Mouse (Mus musculus): ENCODE results near the gene Gm128.

Gene Gm128

GRCm38 (mm10) chr3:95241498-95241897, at the start of gene Gm128:
Gene Gm128, minus strand, starts transcription at chr3:95241598.
- DNase-seq (ENCODE audit: low spot score in 2 of 2): no peak

- DNase-seq (ENCODE audit: low spot score in 2 of 2): no peak
These were observed 49.6 kb upstream of the Gm128 start for GRCm38 (mm10) chr3:95291041-95291440.

DNA sequence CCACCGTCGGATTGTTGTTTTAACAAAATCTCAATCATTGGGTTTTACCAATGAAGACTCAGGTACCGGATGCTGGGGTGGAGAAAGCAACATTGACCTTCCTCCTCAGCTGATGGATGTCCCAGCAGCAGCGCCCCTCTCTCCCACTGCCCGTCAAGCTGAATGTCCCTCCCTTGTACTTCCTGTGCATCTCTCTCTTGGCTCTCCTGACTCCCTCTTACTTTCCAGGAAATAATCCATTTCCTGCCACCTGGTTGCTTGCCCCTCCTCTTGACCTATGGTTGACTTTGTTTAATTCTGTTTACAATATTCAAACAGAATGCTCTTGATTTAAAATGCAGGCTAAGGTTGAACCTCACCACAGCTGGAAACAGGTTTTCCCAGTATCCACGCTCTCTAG, 48.8 kb upstream of the Gm128 start:
- no peak for DNase-seq (ENCODE audit: low spot score in 2 of 2)

- DNase-seq (ENCODE audit: low spot score in 2 of 2): no peak
These were observed 48.0 kb upstream of the Gm128 start for GRCm38 (mm10) chr3:95289419-95289818.

- DNase-seq (ENCODE audit: low spot score in 2 of 2): no peak
These were observed 46.1 kb upstream of the Gm128 start for GRCm38 (mm10) chr3:95287541-95287940.

- DNase-seq (ENCODE audit: low spot score in 2 of 2): no peak
These were observed 45.1 kb upstream of the Gm128 start for GRCm38 (mm10) chr3:95286510-95286909.

- DNase-seq (ENCODE audit: low spot score in 2 of 2): no peak
These were observed 44.6 kb upstream of the Gm128 start for GRCm38 (mm10) chr3:95286011-95286410.

DNA sequence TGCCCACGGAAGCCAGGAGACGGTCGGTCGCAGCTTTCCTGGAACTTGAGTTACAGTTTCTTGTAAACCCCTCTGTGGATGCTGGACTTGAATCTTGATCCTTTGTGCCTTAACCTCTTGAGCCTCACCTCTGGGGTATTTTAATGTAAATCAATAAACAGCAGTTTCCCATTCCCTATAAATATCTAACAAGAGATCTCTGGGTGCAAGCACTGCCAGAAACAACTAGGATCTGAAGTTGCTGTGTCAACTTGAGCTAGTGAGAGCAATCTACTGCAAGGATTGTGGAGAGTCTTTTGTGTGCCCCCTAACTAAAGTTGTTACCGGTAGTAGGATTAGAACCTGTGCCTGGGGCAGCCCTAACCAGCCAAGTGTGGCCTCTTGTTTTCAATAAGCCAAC, 44.0 kb upstream of the Gm128 start:
- DNase-seq (ENCODE audit: low spot score in 2 of 2): no peak

DNA sequence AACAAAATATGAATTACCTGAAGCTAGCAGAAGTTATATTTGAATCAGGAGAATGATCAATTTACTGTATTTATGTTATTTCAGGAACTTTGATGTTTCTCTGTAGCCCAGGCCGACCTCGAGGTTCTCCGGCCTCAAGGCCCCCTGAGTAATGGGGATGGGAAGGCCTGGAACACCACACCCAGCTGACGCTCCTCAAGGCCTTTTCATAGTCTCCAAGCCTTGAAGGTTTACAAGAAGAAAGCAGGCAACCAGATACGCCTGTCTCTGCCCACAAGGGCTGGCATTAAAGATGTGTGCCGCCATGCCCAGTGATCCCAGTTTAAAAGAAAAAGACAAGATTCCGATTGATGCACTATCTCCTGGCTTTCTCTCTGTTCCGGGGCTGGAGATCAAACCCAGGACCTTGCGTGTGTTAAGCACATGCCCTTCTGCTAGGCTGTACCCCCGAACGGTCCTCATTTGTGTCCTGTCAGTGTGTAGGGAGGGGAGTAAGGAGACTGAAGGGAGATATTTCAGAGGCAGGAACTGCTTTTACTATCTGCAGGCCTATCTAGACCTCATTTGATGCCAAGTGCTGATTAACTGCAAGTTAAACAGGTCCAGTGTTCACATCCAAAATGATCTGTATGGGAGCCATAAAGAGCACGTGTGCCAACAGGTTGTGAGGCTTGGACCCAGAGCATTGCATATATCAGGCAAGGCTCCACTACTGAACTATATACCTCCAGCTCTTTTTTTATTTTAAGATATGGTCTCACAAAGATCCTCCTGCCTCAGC, 43.3 kb upstream of the Gm128 start:
- no peak for DNase-seq (ENCODE audit: low spot score in 2 of 2)

DNA sequence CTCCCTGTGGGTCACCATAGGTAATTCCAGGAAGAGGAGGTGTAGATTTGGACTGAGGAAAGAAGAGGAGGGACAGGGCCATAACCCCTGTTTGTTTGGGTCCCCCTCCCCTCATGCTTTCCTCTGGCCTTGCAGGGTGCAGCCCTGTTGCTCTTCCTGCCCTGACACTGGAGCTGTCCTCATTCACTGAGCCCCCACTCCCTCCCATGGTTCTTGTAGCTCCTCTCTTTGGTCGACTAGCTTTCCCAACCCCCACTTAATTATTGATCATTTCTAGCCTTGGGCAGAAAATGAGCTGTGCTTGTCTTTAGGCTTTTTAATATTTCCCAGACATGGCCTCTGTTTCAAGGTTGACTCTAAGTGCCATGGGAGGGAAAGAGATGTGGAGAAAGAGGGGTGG, 42.7 kb upstream of the Gm128 start:
- DNase-seq (ENCODE audit: low spot score in 2 of 2): no peak

DNA sequence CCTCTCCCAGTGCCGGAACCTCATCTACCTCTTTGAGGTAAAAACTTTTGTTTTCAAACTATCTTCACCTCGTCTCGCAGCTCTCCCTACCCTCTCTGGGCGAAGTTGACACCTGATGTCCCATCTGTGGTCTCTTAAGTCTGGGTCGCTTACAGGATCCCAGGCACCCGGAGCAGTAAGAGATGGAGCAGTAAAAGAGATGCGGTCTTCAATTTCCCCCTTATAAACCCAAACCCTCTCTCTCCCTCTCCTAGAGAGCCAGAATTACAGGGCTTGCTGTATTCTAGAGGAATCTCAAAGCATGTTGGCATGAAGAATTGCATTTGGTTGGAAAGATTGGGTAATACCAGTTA, 42.2 kb upstream of the Gm128 start:
- DNase-seq (ENCODE audit: low spot score in 2 of 2): no peak

GRCm38 (mm10) chr3:95282865-95283588, 41.6 kb upstream of the Gm128 start:
- DNase-seq (ENCODE audit: low spot score in 2 of 2): peak; percentile 69 to 75

DNA sequence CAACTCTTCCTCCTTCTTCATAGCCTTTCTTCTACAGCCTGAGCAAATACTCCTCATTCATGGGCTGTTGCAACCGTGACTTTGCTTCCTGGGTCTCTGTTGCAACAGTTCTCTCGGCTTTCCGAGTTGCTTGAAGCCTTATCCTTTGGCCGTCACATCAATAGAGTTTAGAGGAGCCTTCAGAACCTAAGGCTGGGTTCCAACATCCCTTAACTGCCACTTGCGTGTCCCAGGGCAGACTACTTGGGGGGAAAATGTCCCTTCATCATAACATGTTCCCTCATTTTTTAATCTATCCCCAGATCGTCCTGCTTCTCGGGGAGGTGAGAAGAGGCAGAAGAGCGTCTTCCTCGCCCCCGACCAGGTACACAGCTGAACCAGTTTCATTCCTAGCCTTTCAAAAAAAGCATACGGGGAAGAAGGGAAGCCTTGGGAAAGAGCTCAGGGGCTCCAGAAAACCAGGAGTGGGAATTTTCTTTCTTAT, 41.0 kb upstream of the Gm128 start:
- peak; percentile 76 to 83 for DNase-seq (ENCODE audit: low spot score in 2 of 2)

DNA sequence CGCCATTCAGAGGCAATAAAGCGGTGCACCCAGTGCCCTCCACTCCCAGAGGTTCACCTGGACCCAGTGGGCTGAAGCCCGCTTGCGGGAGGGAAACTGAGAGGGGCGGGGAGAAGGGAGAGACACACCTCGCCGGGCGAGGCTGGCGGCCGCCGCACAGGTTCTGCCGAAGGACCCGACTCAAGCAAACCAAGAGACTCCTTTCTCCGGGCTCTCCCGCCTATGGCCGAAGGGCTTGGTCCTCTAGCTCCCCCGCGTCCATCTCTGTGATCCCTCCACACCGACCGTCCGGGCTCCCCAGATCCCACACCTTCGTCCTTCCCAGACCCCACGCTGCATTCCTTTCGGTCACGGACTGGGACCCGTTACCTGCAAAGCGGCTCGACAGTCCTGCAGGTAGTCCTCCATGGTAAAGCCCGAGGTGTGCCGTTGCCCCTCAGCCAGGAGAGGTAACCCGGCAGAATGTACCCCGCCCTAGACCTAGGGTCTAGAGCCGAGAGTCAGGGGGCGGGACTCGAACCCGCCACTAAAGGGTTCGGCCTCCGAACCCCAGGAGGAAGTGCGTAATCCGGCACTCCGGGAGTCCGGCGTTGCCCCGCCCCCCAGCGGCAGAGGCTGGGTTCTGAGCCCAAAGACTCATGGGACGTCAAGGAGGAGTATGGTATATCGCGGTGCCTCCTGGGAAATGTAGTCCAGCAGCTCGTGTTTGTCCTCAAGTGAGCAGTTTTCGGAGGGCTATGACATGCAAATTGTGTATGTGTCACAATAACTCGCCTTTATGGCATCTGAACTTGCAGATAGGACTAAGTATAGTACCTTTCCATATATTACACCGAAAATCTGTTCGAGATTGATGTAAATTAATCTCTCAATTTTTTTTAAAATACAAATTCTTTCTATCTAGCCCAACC, 40.1 kb upstream of the Gm128 start, which contains the start of the genes Mindy1 and Prune1:
TSS of gene Mindy1 (plus strand) at position 130 of the 911 bp plus-strand sequence.
TSS of gene Prune1 (minus strand) at position 861 of the 911 bp plus-strand sequence.
- peak; percentile 99 to 100 for DNase-seq (ENCODE audit: low spot score in 2 of 2)

GRCm38 (mm10) chr3:95280747-95281146, 39.3 kb upstream of the Gm128 start:
- peak in 1 of 2 experiments; percentile 36 for DNase-seq (ENCODE audit: low spot score in 2 of 2)

- no peak for DNase-seq (ENCODE audit: low spot score in 2 of 2)
These were observed 35.8 kb upstream of the Gm128 start for GRCm38 (mm10) chr3:95277149-95277551.

DNA sequence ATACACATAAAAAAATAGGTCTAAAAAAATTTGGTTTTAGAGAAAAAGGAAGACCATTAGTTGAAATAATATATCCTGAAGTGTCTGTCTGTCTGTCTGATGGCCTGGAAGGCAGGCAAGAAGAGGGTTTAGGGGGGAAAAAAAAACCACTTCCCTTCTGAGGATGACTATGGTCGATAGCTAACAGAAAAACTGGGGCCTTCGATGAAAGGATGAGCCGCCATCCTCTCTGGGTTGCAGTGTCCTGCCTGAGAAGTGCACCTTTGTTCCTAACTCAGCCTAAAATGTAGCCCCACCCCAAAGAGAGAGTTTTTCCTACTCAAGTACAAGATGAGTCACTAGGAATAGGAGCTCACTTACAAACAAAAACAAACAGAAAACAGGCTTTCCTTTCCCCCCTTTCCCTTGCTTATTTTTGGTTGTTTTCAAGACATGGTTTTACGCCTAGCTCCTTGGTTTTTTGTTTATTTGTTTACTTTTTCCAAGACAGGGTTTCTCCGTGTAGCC, 35.1 kb upstream of the Gm128 start:
- no peak for DNase-seq (ENCODE audit: low spot score in 2 of 2)

DNA sequence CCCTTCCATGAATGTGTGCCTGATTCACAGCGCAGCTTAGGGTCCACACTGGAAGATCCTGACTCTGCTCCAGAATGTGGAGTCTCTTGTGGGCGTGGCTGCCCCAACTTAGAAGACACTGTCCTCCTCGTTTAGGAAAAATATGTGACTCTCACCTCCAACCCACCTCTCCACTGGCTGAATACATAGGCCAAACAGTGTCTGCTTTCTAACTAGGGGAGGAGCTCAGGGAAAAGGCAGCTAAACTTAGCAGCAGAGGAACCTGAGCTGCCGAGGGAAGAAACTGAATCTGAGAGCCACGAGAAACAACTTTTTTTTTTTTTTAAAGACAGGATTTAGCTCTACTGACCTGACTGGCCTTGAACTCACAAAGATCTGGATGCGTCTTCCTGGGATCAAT, 33.8 kb upstream of the Gm128 start:
- DNase-seq (ENCODE audit: low spot score in 2 of 2): no peak

DNA sequence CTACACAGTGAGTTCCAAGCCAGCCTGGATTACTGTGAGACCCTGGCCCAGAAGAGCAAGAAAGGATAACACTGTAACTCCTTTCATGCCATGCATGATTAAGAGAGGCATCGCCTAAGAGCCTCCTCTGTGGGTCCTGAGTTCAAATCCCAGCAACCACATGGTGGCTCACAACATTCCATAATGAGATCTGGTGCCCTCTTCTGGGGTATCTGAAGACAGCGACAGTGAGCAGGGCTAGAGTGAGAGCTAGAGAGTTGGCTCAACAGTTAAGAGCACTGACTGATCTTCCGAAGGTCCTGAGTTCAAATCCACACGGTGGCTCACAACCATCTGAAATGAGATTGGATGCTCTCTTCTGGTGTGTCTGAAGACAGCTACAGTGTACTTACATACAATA, 33.1 kb upstream of the Gm128 start:
- no peak for DNase-seq (ENCODE audit: low spot score in 2 of 2)

DNA sequence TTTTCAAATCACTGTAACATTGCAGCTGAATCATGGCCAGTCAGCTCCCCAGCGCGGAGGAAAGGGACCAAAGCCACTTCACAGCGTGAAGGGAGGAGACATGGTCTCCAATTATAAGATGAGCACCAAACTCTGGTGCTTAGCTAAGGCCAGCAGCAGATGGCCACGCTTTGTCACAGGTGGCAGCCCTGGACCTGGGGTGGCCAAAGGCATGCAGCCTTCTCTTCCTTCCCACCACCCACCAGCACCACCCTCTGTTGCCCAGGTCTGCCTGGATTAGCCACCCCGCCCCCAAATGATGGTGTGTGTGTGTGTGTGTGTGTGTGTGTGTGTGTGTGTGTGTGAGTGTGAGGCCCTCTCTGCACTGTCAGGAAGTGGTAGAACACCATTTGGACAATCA, 32.1 kb upstream of the Gm128 start:
- no peak for DNase-seq (ENCODE audit: low spot score in 2 of 2)

GRCm38 (mm10) chr3:95270766-95271364, 29.5 kb upstream of the Gm128 start:
- DNase-seq (ENCODE audit: low spot score in 2 of 2): no peak

Measured in spleen, postnatal 36 days (tissue).